In genomic region chr7:24346444-24346843, GRCm38 (mm10) we compare ENCODE assay signal across 20 mouse cellular contexts. TPM values are rescaled to one million over a fixed set of nuclear protein-coding genes. Genes with fewer than 3 reads are reported as not detected.
"Had no signal": no experiment of that assay in that cellular context is flagged by ENCODE, and none has a peak within 500 bp of the region (broad histone marks: within the 10 kb centered on the region; RNA-seq: fewer than 3 reads in every experiment).

No protein-coding gene starts in this region.

- DNase-seq: kidney, adult 11 months; kidney, adult 9 months; kidney, postnatal 36 days; left cerebral cortex, postnatal 4 days had no signal

- H3K4me2 ChIP-seq: limb, embryonic 13.5 days; liver, embryonic 15.5 days; midbrain, embryonic 12.5 days; stomach, embryonic 15.5 days had no signal

- H3K4me3 ChIP-seq: limb, embryonic 13.5 days; liver, embryonic 15.5 days; midbrain, embryonic 12.5 days; myocyte; stomach, embryonic 15.5 days had no signal

- H3K9ac ChIP-seq: limb, embryonic 13.5 days; liver, embryonic 15.5 days; midbrain, embryonic 12.5 days; stomach, embryonic 15.5 days had no signal

- H3K27ac ChIP-seq: kidney, postnatal 0 days; limb, embryonic 13.5 days; liver, embryonic 15.5 days; midbrain, embryonic 12.5 days; stomach, embryonic 15.5 days had no signal

- H3K4me1 ChIP-seq: limb, embryonic 13.5 days; liver, embryonic 15.5 days; midbrain, embryonic 12.5 days; stomach, embryonic 15.5 days had no signal

- H3K27me3 ChIP-seq: stomach, embryonic 15.5 days had no signal

- H3K9me3 ChIP-seq: limb, embryonic 13.5 days; liver, embryonic 15.5 days; midbrain, embryonic 12.5 days; stomach, embryonic 15.5 days had no signal

- H3K36me3 ChIP-seq: limb, embryonic 13.5 days; liver, embryonic 15.5 days; midbrain, embryonic 12.5 days; stomach, embryonic 15.5 days had no signal

RNA-seq across cellular contexts. Expression of gene Lypd5, which starts 2.6 kb away (rescaled TPM):
- total RNA-seq: layer of hippocampus, adult 18-20 months; layer of hippocampus, postnatal 14 days; left cerebral cortex, adult 18-20 months; left cerebral cortex, postnatal 4 days; megakaryocyte-erythroid progenitor cell, adult 5-6 weeks; neutrophil, adult 5-6 weeks had no signal
- polyA plus RNA-seq: kidney, postnatal 0 days; limb, embryonic 13.5 days; liver, embryonic 15.5 days; midbrain, embryonic 12.5 days; myocyte; neural tube, embryonic 11.5 days; spleen, adult 2 months had no signal

RNA-seq across cellular contexts. Expression of gene Tescl, which starts 12.7 kb away (rescaled TPM):
- total RNA-seq: layer of hippocampus, adult 18-20 months; layer of hippocampus, postnatal 14 days; left cerebral cortex, adult 18-20 months; left cerebral cortex, postnatal 10 days; megakaryocyte-erythroid progenitor cell, adult 5-6 weeks; neutrophil, adult 5-6 weeks had no signal
- polyA plus RNA-seq: limb, embryonic 13.5 days; liver, embryonic 15.5 days; lung, embryonic 16.5 days; midbrain, embryonic 12.5 days; neural tube, embryonic 11.5 days; stomach, embryonic 15.5 days; thymus, postnatal 0 days had no signal
